28 mouse cellular contexts compared by ENCODE assay signal in the genomic region with DNA sequence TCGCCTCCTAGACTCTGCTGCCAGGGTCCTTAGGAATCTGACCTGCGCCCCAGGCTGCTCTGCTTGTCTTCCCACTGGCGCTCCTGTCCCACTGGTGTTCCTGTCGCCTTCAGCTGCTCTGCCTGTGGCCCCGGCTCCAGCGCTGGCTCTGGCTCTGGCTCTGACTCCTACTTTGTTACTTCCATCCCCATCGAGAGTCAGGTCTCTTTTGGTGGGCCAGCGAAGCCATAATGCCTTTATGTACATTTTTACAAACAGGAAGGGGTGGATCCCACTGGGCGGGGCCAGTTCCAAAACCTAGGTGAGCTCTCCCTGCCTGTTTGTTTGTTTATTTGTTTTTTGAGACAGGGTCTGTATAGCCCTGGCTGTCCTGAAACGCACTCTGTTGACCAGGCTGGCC. TPM values are rescaled to one million over a fixed set of nuclear protein-coding genes. Genes with fewer than 3 reads are reported as not detected.
DNase-seq lines count a peak whose midpoint lies in the region; TF ChIP-seq lines count a peak whose summit lies in the region.
"Had no signal": no experiment of that assay in that cellular context is flagged by ENCODE, and none has a peak within 500 bp of the region (broad histone marks: within the 10 kb centered on the region; RNA-seq: fewer than 3 reads in every experiment).

No protein-coding gene starts in this region.

- H3K36me3 ChIP-seq in E14TG2a.4 (ENCODE audit: insufficient read depth, low read length) (peaks cover 23% of the 10 kb centered on the region), ES-E14 (ENCODE audit: control insufficient read depth, insufficient read depth, low read length, poor library complexity, severe bottlenecking) (peaks cover 1% of the 10 kb centered on the region; the same call in 1 of the 2 replicates)
- H3K36me3 ChIP-seq: embryonic facial prominence, embryonic 13.5 days; embryonic facial prominence, embryonic 15.5 days; forebrain, embryonic 10.5 days; forebrain, embryonic 12.5 days had no signal

- H3K9ac ChIP-seq in ES-E14 (ENCODE audit: insufficient read depth, low read depth, low read length, poor library complexity, severe bottlenecking): peak overlapping the region; percentile 62
- H3K9ac ChIP-seq: embryonic facial prominence, embryonic 13.5 days; embryonic facial prominence, embryonic 15.5 days; forebrain, embryonic 12.5 days had no signal

- TF ChIP-seq CTCF in E14TG2a.4 (conservative IDR thresholded peaks at IDR 0.05; ENCODE audit: low read length): no peak

- in situ Hi-C loops in ES-E14 (cut with MboI; ENCODE audit: low sequenced_read_pairs in 2 of 2, unreplicated experiment in 2 of 2): loop anchor here in 1 of 2 experiments (25.0 kb wide), 1 partner anchor 1204 kb away; a partner anchor contains a TSS

- DNase-seq in heart, adult 11 months: peak; percentile 83
- DNase-seq in heart, postnatal 14 days: no peak
- no peak for DNase-seq in ES-E14 (ENCODE audit: low read depth, low spot score)
- peak; percentile 28 for DNase-seq in ZHBTc4 (ENCODE audit: low read depth, low spot score)
- DNase-seq in left cerebral cortex, postnatal 25 days (ENCODE audit: low spot score in 2 of 2): no peak
- DNase-seq in ovary, adult 18-20 months (ENCODE audit: low spot score): no peak
- no peak for DNase-seq in retina, postnatal 1 day
- DNase-seq: adrenal gland, adult 2 months; adrenal gland, postnatal 10 days; adrenal gland, postnatal 25 days; B cell, adult 2 months; cerebellum, adult 11 months; cerebellum, adult 18-20 months; cerebellum, adult 8-10 months; cerebellum, adult 9-11 months; cerebellum, postnatal 14 days; cerebellum, postnatal 36 days; embryo, embryonic 11 days had no signal

- H3K9me3 ChIP-seq in E14TG2a.4 (ENCODE audit: low read length): no peaks in the 10 kb centered on the region
- H3K9me3 ChIP-seq in ES-E14 (ENCODE audit: control insufficient read depth, insufficient read depth, low read depth, low read length): no peaks in the 10 kb centered on the region

- intact Hi-C loops in heart, postnatal 14 days (cut with DNase I): no loop called here
- intact Hi-C loops in left cerebral cortex, postnatal 25 days (cut with DNase I): no loop called here

- peaks cover 65% of the 10 kb centered on the region for H3K4me1 ChIP-seq in E14TG2a.4 (replicated peaks; ENCODE audit: low read depth, low read length)
- peaks cover 3 to 19% of the 10 kb centered on the region in 2 experiments; a peak in 2 of 4 replicates for H3K4me1 ChIP-seq in ES-E14 (ENCODE audit: control insufficient read depth in 2 of 2, insufficient read depth in 2 of 2, low read length in 2 of 2, poor library complexity in 1 of 2)
- H3K4me1 ChIP-seq: embryonic facial prominence, embryonic 13.5 days; embryonic facial prominence, embryonic 15.5 days; forebrain, embryonic 10.5 days; forebrain, embryonic 12.5 days had no signal

- peaks cover 30% of the 10 kb centered on the region for H3K27me3 ChIP-seq in E14TG2a.4 (ENCODE audit: insufficient read depth, low read length)
- H3K27me3 ChIP-seq: embryonic facial prominence, embryonic 13.5 days; embryonic facial prominence, embryonic 15.5 days; forebrain, embryonic 12.5 days had no signal

- H3K4me3 ChIP-seq in E14TG2a.4 (replicated peaks; ENCODE audit: low read length) (peak overlapping the region; percentile 75), ES-E14 (ENCODE audit: insufficient read depth in 1 of 2, low read depth in 1 of 2, low read length in 2 of 2, poor library complexity in 1 of 2, severe bottlenecking in 1 of 2) (peak overlapping the region; percentile 42 to 54)
- H3K4me3 ChIP-seq: embryonic facial prominence, embryonic 13.5 days; embryonic facial prominence, embryonic 15.5 days; erythroblast, embryonic 14.5 days; forebrain, embryonic 10.5 days; forebrain, embryonic 12.5 days had no signal

- H3K27ac ChIP-seq in ES-E14 (ENCODE audit: insufficient read depth, low read depth, low read length, poor library complexity, severe bottlenecking): no peak overlapping the region
- H3K27ac ChIP-seq: embryonic facial prominence, embryonic 13.5 days; embryonic facial prominence, embryonic 15.5 days; forebrain, embryonic 10.5 days; forebrain, embryonic 12.5 days had no signal

TF ChIP-seq in ES-E14, 5 proteins besides CTCF, POLR2A, EP300 and RAD21:
- no peak for TF ChIP-seq MAFK (IDR thresholded peaks at IDR 0.05; ENCODE audit: insufficient read depth, low read depth, low read length)
- TF ChIP-seq ZNF384 (IDR thresholded peaks at IDR 0.05; ENCODE audit: low read depth, low read length): no peak
- TF ChIP-seq CHD2 (IDR thresholded peaks at IDR 0.05; ENCODE audit: low read depth, low read length): no peak
- TF ChIP-seq HCFC1 (IDR thresholded peaks at IDR 0.05; ENCODE audit: borderline replicate concordance, insufficient read depth, low read length): no peak
- no peak for TF ChIP-seq ZC3H11A (IDR thresholded peaks at IDR 0.05; ENCODE audit: borderline replicate concordance, low read depth, low read length)

RNA-seq across cellular contexts. Expression of a gene that starts 11.8 kb away (rescaled TPM):
- 10 to 100 TPM; 37.9 to 43.9 TPM for total RNA-seq in heart, postnatal 14 days (2021)
- 75.5 and 96.2 TPM in 2 replicates for total RNA-seq in ES-E14 (2012; rRNA removed)
- 10 to 100 TPM; 54.4 to 54.7 TPM for total RNA-seq in left cerebral cortex, postnatal 25 days (2021)

RNA-seq across cellular contexts. Expression of a gene that starts 20.1 kb away (rescaled TPM):
- total RNA-seq in heart, postnatal 14 days (2021): not detected
- not detected in 2 replicates for total RNA-seq in ES-E14 (2012; rRNA removed)
- total RNA-seq in left cerebral cortex, postnatal 25 days (2021): not detected
- total RNA-seq: adrenal gland, adult 2 months; adrenal gland, postnatal 10 days; adrenal gland, postnatal 25 days; adrenal gland, postnatal 4 days; CH12.LX; common myeloid progenitor, adult 5-6 weeks; MEL had no signal

RNA-seq across cellular contexts. Expression of a gene that starts 40.6 kb away (rescaled TPM):
- 10 to 100 TPM in 1 of 2 experiments, 1 to 10 TPM in 1; 9.8 to 10.2 TPM for total RNA-seq in heart, postnatal 14 days (2021)
- 44.2 and 57.6 TPM in 2 replicates for total RNA-seq in ES-E14 (2012; rRNA removed)
- total RNA-seq in left cerebral cortex, postnatal 25 days (2021): 10 to 100 TPM; 12.0 to 16.3 TPM

Comparison
In these comparisons a context has a peak if more than half of its experiments do, and no peak if none do; other contexts are left out.
1. DNase-seq: peak in heart, adult 11 months (single experiment) and ZHBTc4 (single experiment); none in heart, postnatal 14 days (0 of 2), ES-E14 (single experiment), left cerebral cortex, postnatal 25 days (0 of 2), ovary, adult 18-20 months (single experiment) and retina, postnatal 1 day (single experiment).